Mouse (Mus musculus) forebrain, embryonic 10.5 days (tissue): Measurements from ENCODE around the gene Dnm3. TPM values are rescaled to one million over a fixed set of nuclear protein-coding genes. Genes with fewer than 3 reads are reported as not detected.
A peak's percentile ranks its signal among the peaks of the same experiment; 100 is the strongest.

Experiments
- DNase-seq: peaks from one replicate; pipeline ENCODE4 v3.0.0-alpha.2; 2017; ENCODE audit warnings: low spot score; ENCODE audit errors: extremely low spot score
- H3K27ac ChIP-seq: fragments of 300-500 bp; sonication (generic); 2 replicates; pipeline ENCODE4 v1.5.1; 2016; ENCODE audit warnings: mild to moderate bottlenecking
- H3K27me3 ChIP-seq: fragments of 300-500 bp; sonication (generic); 2 replicates; pipeline ENCODE4 v1.6.1; 2016; ENCODE audit warnings: mild to moderate bottlenecking; ENCODE audit not compliant: poor library complexity, severe bottlenecking
- H3K36me3 ChIP-seq: fragments of 300-500 bp; sonication (generic); replicated peaks from 2 replicates; pipeline ENCODE4 v1.6.1; 2016; ENCODE audit warnings: mild to moderate bottlenecking, moderate library complexity
- H3K4me1 ChIP-seq: fragments of 300-500 bp; sonication (generic); 2 replicates; pipeline ENCODE4 v1.6.1; 2016
- H3K4me3 ChIP-seq: fragments of 300-500 bp; sonication (generic); 2 replicates; pipeline ENCODE4 v1.5.1; 2016; ENCODE audit warnings: mild to moderate bottlenecking, moderate library complexity
- H3K9me3 ChIP-seq: fragments of 300-500 bp; sonication (generic); 2 replicates; pipeline ENCODE4 v1.6.1; 2016; ENCODE audit warnings: mild to moderate bottlenecking, moderate library complexity
- WGBS: fragments of 180-500 bp; shearing (Covaris S2); methylation state at CpG from one replicate; pipeline ENCODE4 v1.1.7; 2016; 5-methylcytosine and 5-hydroxymethylcytosine counted together
- polyA plus RNA-seq: library from polyadenylated mRNA; unstranded; fragments of >200 nt; fragmentation: Nextera tagmentation; extraction: Ambion mirVana; gene quantifications from 2 replicates; pipeline ENCODE4 v1.2.1, GENCODE M21; 2016

Gene Dnm3
- polyA plus RNA-seq, 1 experiment from 2014 or later, result 2.6 TPM

DNA sequence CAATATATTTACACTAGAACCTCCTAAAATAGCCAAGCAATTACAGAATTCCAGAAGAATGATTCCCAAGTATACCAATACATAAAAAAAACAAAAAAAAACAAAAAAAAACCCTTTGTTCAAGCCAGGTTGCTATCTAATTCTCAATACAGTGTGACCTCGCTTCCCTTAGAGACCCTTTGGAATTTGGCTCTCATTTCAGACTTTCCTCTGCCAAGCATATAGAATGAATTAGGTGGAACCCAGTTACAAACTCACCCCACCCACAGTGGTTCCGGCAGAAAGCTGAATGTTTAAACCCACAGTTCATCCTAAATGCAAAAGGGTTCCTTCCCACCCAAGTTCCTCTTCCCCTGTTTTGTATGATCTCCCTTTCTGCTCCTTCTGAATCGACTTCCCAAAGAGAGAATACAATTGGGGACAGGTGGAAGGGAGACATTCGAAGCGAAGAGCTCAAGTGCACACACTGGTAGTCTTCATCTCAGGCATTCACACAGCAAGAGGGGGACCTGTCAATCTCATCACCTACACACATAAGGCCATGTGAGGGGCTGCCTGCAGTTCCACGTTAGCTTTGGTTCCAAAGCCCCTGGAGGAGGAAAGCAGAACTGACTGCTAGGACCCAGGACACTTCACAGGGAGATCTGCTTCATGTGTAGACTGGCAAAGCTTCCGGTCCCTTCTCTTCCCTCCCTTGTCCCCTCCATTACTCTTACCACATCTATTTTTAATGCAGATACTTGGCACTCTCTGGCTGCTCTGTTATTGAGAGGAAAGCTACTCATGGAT, 296.5 kb downstream of the Dnm3 start:
- no peak for DNase-seq
- H3K27me3 ChIP-seq, result no peaks in the 10 kb centered on the region
- H3K27ac ChIP-seq, result no peak overlapping the region
- no peaks in the 10 kb centered on the region for H3K9me3 ChIP-seq
- peaks cover 18% of the 10 kb centered on the region for H3K4me1 ChIP-seq
- H3K4me3 ChIP-seq, result no peak overlapping the region
- 73% methylated on average over 7 of the region's 7 CpGs for WGBS
- H3K36me3 ChIP-seq, result no peaks in the 10 kb centered on the region

DNA sequence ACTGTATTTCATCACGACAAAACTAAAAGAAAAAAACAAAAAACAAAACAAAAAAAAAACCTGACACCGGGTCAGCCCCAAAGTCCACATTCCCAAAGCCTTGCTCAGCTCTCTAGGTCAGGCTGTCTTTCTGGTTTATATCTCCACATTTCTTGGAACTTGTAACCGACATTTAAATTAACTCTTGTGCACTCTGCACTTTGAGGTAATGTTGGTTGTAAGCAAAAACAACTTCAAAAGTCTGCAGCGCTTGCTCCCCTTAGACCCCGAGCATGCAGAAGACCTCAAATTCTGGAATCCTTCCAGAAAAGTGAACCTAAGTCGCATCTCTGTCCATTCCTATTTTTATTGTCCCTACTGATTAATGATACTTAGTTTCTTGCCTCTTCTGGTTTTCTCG, 297.4 kb downstream of the Dnm3 start:
- Histone ChIP-seq H3K9me3 (no peaks in the 10 kb centered on the region), H3K4me3 (no peak overlapping the region), H3K27me3 (no peaks in the 10 kb centered on the region), H3K4me1 (peaks cover 16% of the 10 kb centered on the region), H3K27ac (no peak overlapping the region), H3K36me3 (no peaks in the 10 kb centered on the region)
- 86% methylated on average over 7 of the region's 7 CpGs for WGBS
- DNase-seq, result no peak

DNA sequence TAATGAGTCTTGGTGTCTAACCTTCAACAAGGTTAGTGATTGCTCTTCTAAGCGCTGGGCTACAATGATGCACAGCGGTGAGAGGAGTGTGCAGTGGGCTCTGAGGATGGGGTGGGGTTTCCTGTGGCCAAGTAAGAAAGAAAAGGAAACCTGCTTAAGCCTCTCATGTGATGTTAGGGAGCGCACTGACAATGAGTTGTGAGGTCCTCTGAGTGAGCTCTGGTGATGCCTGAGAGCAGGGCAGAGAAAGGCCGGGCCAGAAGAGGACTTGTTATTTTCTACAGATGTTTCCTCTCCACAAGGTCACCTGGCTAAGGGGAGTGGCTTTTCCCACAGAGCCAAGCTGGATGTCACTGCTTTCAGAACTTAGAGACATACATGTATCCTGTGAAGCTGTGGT, 298.4 kb downstream of the Dnm3 start:
- no peak for DNase-seq
- no peak overlapping the region for H3K27ac ChIP-seq
- no peaks in the 10 kb centered on the region for H3K27me3 ChIP-seq
- peaks cover 12% of the 10 kb centered on the region for H3K4me1 ChIP-seq
- no peaks in the 10 kb centered on the region for H3K36me3 ChIP-seq
- H3K4me3 ChIP-seq, result no peak overlapping the region
- WGBS, result 92% methylated on average over 4 of the region's 4 CpGs
- no peaks in the 10 kb centered on the region for H3K9me3 ChIP-seq

DNA sequence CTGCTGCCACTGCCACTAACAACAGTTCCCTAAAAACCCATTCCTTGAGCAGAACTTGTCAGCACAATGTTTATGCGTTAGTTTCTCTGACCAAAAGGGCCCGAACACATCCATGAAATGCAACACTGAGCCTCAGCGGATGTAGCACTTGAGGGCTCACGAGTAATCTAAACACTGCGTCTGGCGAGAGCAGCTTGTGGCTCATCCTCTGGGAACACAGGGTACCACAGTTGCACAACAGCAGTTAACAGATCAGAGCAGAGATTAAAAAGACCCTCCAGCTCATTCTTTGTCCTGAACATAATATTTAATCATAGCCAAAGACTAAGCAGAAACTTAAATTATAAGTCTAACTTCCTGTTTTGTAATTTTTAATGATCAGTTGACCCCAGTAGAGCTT, 305.0 kb downstream of the Dnm3 start:
- Histone ChIP-seq H3K4me1 (peaks cover 6% of the 10 kb centered on the region), H3K36me3 (no peaks in the 10 kb centered on the region), H3K9me3 (no peaks in the 10 kb centered on the region), H3K27ac (no peak overlapping the region), H3K4me3 (no peak overlapping the region), H3K27me3 (no peaks in the 10 kb centered on the region)
- 86% methylated on average over 6 of the region's 6 CpGs for WGBS
- no peak for DNase-seq

DNA sequence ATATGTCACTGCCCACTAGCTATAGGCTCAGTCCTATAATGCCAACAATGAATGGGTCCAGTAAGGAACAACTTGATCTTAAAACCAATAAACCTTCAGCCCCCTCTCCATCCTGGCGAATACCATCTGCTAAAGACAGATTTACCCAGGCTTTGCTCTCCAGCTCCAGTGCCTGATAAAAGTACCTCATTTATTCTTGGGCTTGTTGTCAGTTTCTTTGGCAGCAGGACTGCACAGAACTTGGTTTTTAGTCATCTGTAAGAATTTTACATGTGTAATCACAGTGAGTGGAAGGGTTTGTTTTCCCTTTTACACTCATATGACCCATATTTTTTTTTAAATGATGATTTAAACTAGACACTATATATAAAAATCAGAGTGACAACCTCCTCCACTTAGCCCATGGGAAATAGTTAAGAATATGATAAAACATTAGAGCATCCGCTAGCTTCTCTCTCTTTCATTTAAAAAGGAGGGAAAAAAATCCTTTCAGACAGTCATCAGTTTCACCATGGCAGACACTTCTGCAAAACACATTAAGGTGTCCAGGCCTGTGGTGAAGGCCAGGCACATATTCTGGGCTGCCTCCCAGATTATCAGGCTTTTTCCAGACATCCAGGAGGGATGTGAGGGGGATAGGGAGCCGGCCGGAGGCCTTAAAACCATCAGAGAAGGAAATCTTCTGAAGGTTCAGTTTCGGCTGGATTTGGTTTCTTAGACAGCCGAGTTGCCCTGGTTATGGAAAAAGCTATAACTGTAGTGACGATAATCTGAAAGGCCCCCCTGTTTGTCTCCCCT, 313.9 kb downstream of the Dnm3 start:
- no peaks in the 10 kb centered on the region for H3K27me3 ChIP-seq
- peaks cover 10% of the 10 kb centered on the region for H3K4me1 ChIP-seq
- no peak overlapping the region for H3K4me3 ChIP-seq
- 85% methylated on average over 7 of the region's 7 CpGs for WGBS
- DNase-seq, result no peak
- H3K27ac ChIP-seq, result no peak overlapping the region
- no peaks in the 10 kb centered on the region for H3K36me3 ChIP-seq
- no peaks in the 10 kb centered on the region for H3K9me3 ChIP-seq

DNA sequence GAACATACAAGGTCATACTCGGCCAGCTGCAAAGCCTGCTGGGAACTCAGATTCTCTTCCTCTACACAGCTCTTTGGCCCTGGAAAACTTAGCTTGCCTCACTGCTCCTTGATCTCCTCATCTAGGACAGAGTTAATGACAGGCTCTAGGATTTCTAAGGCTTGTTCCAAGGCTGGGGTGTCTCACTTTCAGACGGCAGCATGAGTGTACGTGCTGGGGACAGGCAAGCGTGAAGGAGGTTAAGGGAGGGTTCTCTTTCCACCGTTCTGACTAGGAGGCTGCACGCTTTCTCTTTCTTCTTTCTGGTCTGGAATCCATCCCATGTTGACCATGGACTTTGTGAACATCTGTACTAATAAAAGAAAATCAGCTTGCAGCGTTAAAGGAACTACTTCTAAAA, 315.2 kb downstream of the Dnm3 start:
- DNase-seq, result no peak
- Histone ChIP-seq H3K9me3 (no peaks in the 10 kb centered on the region), H3K27me3 (no peaks in the 10 kb centered on the region), H3K4me3 (no peak overlapping the region), H3K27ac (0 out of 2 replicates have a peak overlapping the region, but pooled peaks have one; percentile 36), H3K4me1 (peaks cover 10% of the 10 kb centered on the region), H3K36me3 (no peaks in the 10 kb centered on the region)
- 85% methylated on average over 7 of the region's 7 CpGs for WGBS

DNA sequence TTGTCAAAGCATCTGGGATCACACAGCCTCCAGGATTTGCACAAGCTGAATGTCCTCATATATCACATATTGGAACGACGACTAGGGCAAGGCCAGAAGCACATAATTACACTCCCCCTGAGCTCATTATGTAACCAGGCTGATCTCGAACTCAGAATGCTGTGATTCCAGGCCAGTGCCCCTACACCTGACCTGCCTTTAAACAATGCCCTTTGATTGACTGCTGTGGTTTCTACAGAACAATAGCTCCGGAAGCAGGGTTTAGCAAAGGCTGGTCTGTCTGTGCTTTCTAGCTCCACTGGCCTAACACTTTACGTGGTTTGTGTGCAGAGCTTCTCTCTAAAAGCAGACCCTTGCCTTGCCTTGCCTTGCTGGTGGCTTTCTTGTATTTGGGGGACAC, 315.6 kb downstream of the Dnm3 start:
- Histone ChIP-seq H3K36me3 (no peaks in the 10 kb centered on the region), H3K9me3 (no peaks in the 10 kb centered on the region), H3K27ac (peak overlapping the region; percentile 36; the same call in 1 of the 2 replicates), H3K4me1 (peaks cover 10% of the 10 kb centered on the region), H3K4me3 (no peak overlapping the region), H3K27me3 (no peaks in the 10 kb centered on the region)
- DNase-seq, result no peak
- WGBS, result 52% methylated on average over 5 of the region's 5 CpGs

DNA sequence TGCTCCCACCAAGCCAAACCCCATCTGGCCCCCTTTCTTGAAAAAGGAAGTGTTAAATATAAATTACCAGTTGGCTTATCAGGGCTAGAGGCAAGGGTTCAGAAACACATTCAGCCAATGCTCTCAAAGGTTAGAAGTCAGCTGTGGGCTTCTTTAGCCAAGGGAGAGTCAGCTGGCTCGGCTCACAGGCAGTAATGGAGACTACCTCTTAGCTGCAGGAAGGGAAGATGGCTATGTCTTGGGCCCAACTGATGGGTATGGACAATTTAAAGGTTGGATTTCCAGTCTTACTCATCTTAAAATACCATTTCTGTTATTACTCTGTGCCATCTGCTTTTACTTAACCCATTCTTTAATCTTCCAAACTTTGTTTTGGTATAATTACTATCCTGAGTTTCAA, 317.1 kb downstream of the Dnm3 start:
- peaks cover 10% of the 10 kb centered on the region for H3K4me1 ChIP-seq
- H3K27ac ChIP-seq, result no peak overlapping the region
- H3K4me3 ChIP-seq, result no peak overlapping the region
- H3K36me3 ChIP-seq, result no peaks in the 10 kb centered on the region
- no peak for DNase-seq
- 68% methylated on average over 1 of the region's 1 CpGs for WGBS
- H3K9me3 ChIP-seq, result no peaks in the 10 kb centered on the region
- no peaks in the 10 kb centered on the region for H3K27me3 ChIP-seq

DNA sequence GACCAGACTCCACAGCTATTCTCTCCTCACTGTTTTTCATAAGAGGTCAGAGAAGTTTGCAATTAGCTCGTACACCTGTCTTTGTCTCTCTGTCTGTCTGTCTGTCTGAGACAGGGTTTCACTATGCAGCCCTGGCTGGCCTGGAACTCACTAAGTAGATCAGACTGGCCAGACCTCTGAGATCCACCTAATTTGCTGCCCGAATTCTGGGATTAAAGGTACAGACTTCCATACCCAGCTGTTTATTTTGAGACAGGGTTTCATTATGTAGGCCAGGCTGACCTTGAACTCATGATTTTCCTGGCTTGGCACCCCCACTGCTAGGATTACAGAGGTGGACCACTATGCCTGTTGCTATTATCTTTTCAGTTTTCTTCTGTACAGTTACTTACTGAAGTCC, 319.3 kb downstream of the Dnm3 start:
- no peaks in the 10 kb centered on the region for H3K27me3 ChIP-seq
- H3K27ac ChIP-seq, result no peak overlapping the region
- no peak overlapping the region for H3K4me3 ChIP-seq
- peaks cover 7% of the 10 kb centered on the region for H3K4me1 ChIP-seq
- no peaks in the 10 kb centered on the region for H3K9me3 ChIP-seq
- no peaks in the 10 kb centered on the region for H3K36me3 ChIP-seq
- 78% methylated on average over 2 of the region's 2 CpGs for WGBS
- no peak for DNase-seq

DNA sequence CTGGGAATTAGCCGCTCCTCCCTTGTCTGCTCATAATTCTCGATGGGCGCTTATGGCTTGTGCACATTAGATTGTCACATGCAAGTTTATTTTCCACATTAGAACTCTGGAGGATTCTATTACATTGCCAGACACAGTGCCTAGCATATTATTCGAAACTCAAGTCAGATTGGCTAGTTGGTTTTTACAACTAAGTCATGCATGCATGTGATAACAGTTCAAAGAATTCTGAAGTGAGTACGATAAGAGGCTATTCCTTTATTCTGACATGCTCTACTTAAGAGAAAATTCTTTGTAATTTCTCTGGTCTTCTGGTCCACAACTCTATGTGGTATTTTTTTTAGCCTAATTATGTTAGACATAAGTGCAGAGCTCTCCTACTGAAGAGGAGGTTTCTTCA, 320.2 kb downstream of the Dnm3 start:
- Histone ChIP-seq H3K27me3 (no peaks in the 10 kb centered on the region), H3K36me3 (no peaks in the 10 kb centered on the region), H3K4me1 (peaks cover 7% of the 10 kb centered on the region), H3K4me3 (no peak overlapping the region), H3K9me3 (no peaks in the 10 kb centered on the region), H3K27ac (no peak overlapping the region)
- DNase-seq, result no peak
- WGBS, result 93% methylated on average over 5 of the region's 5 CpGs

DNA sequence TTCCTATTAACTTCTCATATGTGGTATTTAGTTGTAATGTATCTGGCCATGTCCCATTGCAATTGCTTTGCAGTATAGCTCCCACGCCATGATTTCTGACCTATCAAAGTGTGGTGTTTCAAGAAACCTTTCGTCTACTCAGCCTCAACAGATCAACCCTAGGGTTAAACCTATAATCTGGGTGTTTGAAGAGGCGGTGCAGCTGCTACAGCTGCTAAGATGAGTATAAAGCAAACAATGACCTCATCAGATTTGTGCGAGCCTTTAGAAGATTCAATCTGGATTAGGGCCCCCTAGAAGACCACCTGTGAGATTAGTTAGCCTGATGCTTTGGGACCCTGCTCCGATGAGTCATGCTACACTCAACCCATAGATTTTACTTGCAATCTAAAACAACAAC, 321.0 kb downstream of the Dnm3 start:
- 72% methylated on average over 5 of the region's 5 CpGs for WGBS
- H3K9me3 ChIP-seq, result no peaks in the 10 kb centered on the region
- no peaks in the 10 kb centered on the region; the same call in 1 of the 2 replicates for H3K4me1 ChIP-seq
- no peaks in the 10 kb centered on the region for H3K27me3 ChIP-seq
- H3K36me3 ChIP-seq, result no peaks in the 10 kb centered on the region
- H3K27ac ChIP-seq, result no peak overlapping the region
- no peak overlapping the region for H3K4me3 ChIP-seq
- DNase-seq, result no peak

DNA sequence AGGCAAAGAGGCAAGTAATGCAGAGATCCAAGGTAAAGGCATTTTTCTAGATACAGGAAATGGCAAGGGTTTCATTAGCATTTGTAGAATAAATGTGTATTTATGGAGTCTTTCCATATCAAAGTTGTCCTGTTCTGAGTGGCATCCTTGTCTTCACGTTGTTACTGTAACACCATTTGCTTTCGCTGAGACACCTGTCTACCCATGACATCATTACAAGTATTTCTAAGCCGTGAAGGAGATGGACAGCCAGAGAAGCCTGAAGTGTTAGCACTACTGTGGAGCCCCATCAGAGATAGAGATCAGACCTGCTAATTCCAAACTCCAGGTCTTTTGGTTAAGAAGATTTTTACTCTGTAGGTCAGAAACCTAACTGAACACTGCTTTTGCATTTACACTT, 322.3 kb downstream of the Dnm3 start:
- H3K4me3 ChIP-seq, result no peak overlapping the region
- H3K9me3 ChIP-seq, result no peaks in the 10 kb centered on the region
- no peak for DNase-seq
- H3K27ac ChIP-seq, result no peak overlapping the region
- H3K27me3 ChIP-seq, result no peaks in the 10 kb centered on the region
- 86% methylated on average over 3 of the region's 3 CpGs for WGBS
- H3K36me3 ChIP-seq, result no peaks in the 10 kb centered on the region
- H3K4me1 ChIP-seq, result no peaks in the 10 kb centered on the region

DNA sequence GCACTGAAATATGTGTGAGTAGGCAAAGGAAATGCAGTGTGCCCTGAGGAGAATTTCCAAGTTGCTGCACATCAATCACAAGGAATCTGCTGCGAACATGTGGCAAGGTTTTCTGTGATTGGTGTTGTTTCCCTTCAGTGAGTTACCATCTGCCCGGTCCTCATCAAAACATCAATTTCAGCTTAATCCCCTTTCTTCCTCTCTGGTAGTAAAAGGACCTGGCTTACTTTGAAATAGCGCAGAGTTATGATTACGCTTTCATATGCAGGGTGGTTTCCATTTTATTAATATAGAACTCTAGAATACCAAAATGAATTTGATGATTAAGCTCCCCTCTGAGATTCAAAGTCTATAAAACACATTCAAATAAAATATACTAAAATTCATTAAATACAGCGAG, 324.7 kb downstream of the Dnm3 start:
- Histone ChIP-seq H3K27me3 (no peaks in the 10 kb centered on the region), H3K4me1 (no peaks in the 10 kb centered on the region), H3K4me3 (no peak overlapping the region), H3K9me3 (no peaks in the 10 kb centered on the region), H3K27ac (no peak overlapping the region), H3K36me3 (no peaks in the 10 kb centered on the region)
- WGBS, result 88% methylated on average over 5 of the region's 5 CpGs
- DNase-seq, result no peak
